8 mouse cellular contexts compared by ENCODE assay signal in the genomic region with DNA sequence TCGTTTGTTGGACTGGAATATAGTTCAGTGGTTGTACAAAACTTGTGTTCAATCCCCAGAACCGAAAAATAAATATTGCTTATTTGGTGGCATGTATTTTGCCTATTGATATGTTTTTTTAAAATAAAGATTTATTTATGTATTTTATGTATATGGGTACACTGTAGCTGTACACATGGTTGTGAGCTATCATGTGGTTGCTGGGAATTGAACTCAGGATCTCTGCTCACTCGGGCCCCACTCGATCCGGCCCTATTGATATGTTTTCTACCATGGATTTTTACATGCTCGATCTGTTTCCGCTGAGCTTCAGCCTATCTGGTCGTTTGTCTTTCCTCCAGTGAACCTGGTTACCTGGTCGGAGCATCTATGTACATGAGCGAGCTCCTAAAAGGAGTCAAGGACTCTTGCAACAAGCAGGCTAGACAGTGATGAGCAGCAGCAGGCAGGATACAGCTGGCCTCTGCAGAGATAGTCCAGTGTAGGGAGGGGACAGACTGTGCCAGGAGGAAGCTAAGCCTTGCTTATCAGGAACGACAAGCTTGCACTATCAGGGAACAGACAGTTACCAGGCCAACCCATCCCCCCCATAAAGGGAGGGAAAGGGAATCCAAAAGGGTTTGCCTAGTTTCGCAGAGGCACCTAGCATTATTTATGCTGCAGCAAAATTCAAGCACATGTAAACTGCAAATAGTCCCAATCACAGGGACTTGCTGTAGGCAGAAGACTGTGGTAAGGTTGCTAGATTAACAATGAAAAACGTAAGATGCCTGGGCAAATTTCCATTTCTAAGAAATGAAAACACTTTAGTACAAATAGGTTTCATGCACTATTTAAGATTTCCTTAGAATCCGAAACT. TPM values are rescaled to one million over a fixed set of nuclear protein-coding genes. Genes with fewer than 3 reads are reported as not detected.
DNase-seq lines count a peak whose midpoint lies in the region.

No protein-coding gene starts in this region.

- peak; percentile 41 for DNase-seq in embryo, embryonic 10 days (ENCODE audit: low spot score)
- DNase-seq in embryo, embryonic 9.5 days (ENCODE audit: extremely low spot score): no peak
- peak; percentile 75 for DNase-seq in adrenal gland, adult 2 months
- peak; percentile 11 for DNase-seq in heart, postnatal 4 days
- DNase-seq in lung, postnatal 25 days (ENCODE audit: low spot score): peak; percentile 71
- DNase-seq in cerebellum, postnatal 4 days (ENCODE audit: low spot score in 2 of 2): no peak
- no peak for DNase-seq in left cerebral cortex, adult 8-10 months (ENCODE audit: low spot score in 2 of 2)
- DNase-seq in right cerebral cortex, postnatal 4 days: no peak

RNA-seq across cellular contexts. Expression of gene Rap1a, which starts 7.3 kb away (rescaled TPM):
- 100 to 1,000 TPM; 143 to 188 TPM for total RNA-seq in adrenal gland, adult 2 months (2021)
- polyA plus RNA-seq in adrenal gland, adult 2 months (2012; rRNA removed): 1.5 and 1.6 TPM in 2 replicates
- total RNA-seq in heart, postnatal 4 days (2021): 100 to 1,000 TPM; 131 to 134 TPM
- 10 to 100 TPM; 68.6 to 76.2 (median 74.4) TPM for total RNA-seq in left cerebral cortex, adult 8-10 months (2022)

Comparison
In these comparisons a context has a peak if more than half of its experiments do, and no peak if none do; other contexts are left out.
1. DNase-seq: peak in embryo, embryonic 10 days (single experiment), adrenal gland, adult 2 months (single experiment), heart, postnatal 4 days (single experiment) and lung, postnatal 25 days (single experiment); none in embryo, embryonic 9.5 days (single experiment), cerebellum, postnatal 4 days (0 of 2), left cerebral cortex, adult 8-10 months (0 of 2) and right cerebral cortex, postnatal 4 days (single experiment).